Mouse (Mus musculus): ENCODE results near the gene Isx. TPM values are rescaled to one million over a fixed set of nuclear protein-coding genes. Genes with fewer than 3 reads are reported as not detected.

Isx gene
- polyA plus RNA-seq, 1 experiment from 2014 or later: not detected

Other genes with a start within 250 kb of the Isx start
- gene Hmgxb4, start 120.2 kb downstream of the Isx start, polyA plus RNA-seq (2015; fragmentation: Nextera tagmentation; extraction: Ambion mirVana): 32.2 and 35.7 TPM in 2 replicates
- 28.9 and 36.4 TPM in 2 replicates for gene Tom1, start 160.5 kb downstream of the Isx start, polyA plus RNA-seq (2015; fragmentation: Nextera tagmentation; extraction: Ambion mirVana)
- gene Hmox1, start 220.4 kb downstream of the Isx start, polyA plus RNA-seq (2015; fragmentation: Nextera tagmentation; extraction: Ambion mirVana): 16.0 and 16.7 TPM in 2 replicates
- gene Mcm5, start 236.4 kb downstream of the Isx start, polyA plus RNA-seq (2015; fragmentation: Nextera tagmentation; extraction: Ambion mirVana): 33.4 and 42.1 TPM in 2 replicates

All from neural tube, embryonic 13.5 days (tissue).